Mouse (Mus musculus): Measurements from ENCODE around the gene Exoc3l2.
"Not testable (repeated sequence)": the region's sequence is repeated elsewhere in the genome, so short reads cannot be mapped to it uniquely, and the experiment has no call there.

Exoc3l2 gene

DNA sequence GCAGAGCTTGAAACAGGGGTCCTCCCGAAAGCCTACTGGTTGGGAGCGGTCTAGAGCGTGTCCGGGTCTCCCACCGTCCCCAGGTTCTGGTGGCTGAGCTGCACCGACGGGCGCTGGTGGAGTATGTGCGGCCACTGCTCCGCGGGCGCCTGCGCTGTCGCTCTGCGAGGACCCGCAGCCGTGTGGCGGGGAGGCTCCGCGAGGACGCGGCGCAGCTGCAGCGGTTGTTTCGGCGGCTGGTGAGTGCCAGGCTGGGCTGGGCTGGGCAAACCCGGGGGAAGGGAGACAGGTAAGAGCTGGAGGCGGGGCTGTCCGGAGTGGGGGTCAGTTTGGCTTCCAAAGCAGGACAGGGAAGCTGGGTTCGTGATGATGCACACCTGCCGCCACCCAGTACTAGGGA lies 26.4 kb downstream of the Exoc3l2 start:
- no peak for DNase-seq (ENCODE audit: low spot score)

DNA sequence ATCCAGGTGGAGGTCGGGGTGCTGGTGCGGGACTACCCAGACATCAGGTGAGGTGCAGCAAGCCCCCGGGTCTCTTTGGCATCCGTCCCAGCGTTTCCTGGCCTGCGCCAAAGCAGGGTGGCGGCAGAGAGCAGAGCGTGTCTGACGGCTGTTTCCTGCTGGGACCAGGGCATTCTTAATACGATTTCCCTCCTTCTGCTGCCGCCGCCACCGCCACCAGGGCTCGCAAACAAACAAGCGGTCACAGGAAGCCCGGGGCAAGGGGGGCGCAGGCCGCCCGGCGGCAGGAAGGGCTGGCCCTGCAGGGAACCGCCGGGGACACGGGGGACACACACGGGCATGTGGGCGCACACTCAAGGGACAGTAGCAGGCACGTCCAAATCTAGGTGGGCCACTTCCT lies 28.6 kb downstream of the Exoc3l2 start:
- peak; percentile 58 for DNase-seq (ENCODE audit: low spot score)

GRCm38 (mm10) chr7:19494751-19495474 lies 31.8 kb downstream of the Exoc3l2 start:
- no peak for DNase-seq (ENCODE audit: low spot score)

DNA sequence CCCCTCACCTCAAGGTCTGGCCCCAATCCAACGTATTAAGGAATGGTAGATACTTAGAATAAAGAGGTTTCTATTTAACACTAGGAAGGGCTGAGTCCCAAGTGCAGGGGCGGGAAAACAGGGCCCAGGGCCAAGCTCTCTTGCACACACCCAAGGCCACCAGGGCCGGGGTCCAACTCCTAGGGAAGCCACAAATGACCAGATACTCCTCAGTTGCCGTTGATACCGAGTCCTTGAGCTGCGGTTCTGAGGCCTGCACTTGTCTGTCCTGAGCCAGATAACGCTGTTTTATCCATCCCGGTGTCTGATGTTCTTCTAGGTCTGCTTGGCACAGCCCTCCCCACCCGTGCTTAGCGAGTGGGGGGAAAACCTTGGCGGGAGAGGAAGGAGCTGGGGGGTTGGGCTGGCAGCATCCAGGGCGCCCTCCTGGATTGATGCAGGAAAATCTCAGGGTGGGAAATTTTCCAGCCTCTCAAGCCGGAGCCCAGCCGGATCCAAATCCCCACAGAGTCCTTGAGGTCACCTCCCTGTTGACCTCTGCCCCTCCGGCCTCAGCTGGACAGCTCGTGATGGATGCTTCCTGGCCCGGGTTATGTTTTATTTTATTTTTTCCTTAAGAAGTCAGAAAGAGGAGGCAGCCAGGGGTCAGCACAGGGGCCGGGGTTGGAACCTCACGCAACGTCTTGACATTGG lies 32.5 kb downstream of the Exoc3l2 start:
- peak; percentile 56 for DNase-seq (ENCODE audit: low spot score)

DNA sequence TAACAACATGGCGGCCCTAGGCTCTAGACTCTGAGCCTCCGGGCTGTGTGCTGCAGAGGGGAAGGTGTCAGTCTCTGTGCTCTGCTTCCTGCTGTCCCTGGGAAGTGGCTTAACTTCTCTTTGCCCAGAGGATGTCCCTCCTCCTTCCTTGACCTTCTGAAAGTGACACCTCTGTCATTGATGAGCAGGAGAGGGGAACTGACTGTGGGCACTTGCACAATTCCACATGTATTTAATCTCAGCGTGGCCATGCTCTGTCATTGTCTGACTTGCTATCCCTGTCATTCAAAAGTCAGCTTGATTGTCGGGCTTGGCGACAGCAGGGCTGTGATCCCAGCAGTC lies 33.1 kb downstream of the Exoc3l2 start:
- no peak for DNase-seq (ENCODE audit: low spot score)

- no peak for DNase-seq (ENCODE audit: low spot score)
These were observed 35.2 kb downstream of the Exoc3l2 start for GRCm38 (mm10) chr7:19498326-19498725.

GRCm38 (mm10) chr7:19500420-19501363 lies 37.6 kb downstream of the Exoc3l2 start:
- DNase-seq (ENCODE audit: low spot score), result no peak

DNA sequence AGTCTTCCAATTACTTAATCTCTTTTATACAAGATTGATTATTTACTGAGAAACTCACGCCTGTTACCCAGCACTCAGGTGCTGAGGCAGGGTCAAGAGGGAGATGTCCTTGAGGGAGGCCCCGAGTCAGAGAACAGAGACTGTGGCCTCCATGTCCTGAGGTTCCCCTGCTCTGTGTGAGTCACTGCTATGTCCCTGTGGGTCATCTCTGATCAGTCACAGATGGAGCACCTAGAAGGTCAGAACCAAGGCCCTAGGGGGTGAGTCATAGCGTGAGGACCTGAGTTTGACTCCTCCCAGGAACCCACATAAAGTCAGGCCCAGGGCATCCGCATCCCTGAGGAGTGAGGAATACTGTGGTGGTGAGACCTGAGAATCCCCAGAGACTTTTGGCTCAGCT lies 38.5 kb downstream of the Exoc3l2 start:
- no peak for DNase-seq (ENCODE audit: low spot score)

DNA sequence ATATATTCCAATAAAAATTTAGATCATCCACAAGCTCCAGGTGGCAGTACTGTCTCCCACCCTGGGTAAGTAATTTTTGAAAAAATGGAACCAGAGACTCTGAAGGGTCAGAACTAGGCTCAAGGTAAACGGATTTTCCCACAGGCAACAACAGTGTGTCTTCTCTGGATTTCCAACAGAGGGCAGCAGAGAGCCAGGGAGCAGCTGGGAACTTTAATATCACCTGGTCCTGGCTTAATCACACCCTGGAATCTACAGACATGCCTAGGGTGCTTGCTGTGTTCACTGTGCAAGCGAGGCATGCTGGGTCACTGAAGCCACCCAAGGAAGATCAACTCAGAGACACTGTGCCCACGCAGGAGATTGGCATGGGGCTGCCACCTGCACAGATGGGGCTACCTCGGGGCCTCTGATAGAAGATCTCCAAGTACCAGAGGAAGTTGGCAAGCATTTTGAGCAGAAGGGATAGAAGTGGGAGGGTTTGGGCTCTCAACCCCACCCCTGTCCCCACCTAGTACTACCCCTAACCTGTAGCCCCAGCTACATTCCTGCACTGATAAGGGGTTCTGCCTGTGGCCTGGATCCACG lies 40.4 kb downstream of the Exoc3l2 start:
- DNase-seq (ENCODE audit: low spot score), result peak; percentile 70

DNA sequence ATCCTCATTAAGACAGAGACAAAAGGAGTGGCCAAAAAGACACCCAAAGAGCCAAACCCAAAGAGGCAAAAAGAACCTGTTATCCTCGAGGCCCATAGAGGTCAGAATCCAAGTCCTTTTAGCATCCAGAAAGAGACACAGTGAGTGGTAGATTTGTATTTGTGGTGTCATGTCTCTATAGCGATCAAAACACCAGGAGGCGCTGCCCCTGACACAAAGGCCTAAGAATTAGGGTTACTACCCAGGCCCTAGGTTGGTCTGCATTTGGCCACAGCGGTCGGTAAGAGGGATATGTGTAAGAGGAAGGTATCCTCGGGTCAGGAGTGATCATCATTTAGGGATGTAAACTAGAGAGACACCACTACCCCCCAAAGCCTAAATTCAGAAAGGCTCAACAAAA lies 43.2 kb downstream of the Exoc3l2 start:
- peak; percentile 62 for DNase-seq (ENCODE audit: low spot score)

DNA sequence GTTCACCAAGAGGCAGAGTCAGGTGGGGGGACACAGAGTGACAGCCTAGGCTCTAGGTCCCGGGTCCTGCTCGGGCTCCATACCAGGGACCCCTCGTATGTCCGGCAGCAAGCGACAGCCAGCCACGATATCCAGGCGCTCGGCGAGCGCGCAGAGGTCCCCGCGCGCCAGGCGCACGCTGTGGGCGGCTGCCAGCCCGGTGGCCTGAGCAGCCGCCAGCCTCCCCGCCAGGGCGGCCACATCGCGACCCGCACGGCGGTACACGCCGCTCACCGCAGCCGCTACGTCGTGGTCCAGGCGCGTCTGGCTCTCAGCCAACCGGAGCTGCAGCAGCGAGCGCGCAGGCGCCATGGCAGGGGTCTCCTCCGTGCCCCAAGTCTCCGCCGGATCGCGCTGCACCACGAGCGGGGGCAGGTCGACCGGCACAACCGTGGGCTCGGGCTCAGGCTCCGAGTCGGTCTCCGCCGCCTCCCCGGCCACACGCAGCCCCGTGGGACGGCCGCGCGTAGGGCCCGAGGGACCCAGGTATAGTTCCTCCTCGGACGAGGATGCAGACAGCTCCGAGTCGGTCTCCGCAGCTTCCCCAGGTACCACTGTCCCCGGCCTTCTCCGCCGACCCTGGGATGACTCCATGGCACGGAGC lies 44.0 kb downstream of the Exoc3l2 start:
- peak; percentile 88 for DNase-seq (ENCODE audit: low spot score)

GRCm38 (mm10) chr7:19507612-19507981 lies 44.5 kb downstream of the Exoc3l2 start:
- peak; percentile 37 for DNase-seq (ENCODE audit: low spot score)

GRCm38 (mm10) chr7:19508150-19508923 lies 45.2 kb downstream of the Exoc3l2 start, which contains the start of the genes Bloc1s3 and Trappc6a:
Gene Bloc1s3 (minus strand): TSS chr7:19508367.
Gene Trappc6a (plus strand): TSS chr7:19508395.
- DNase-seq (ENCODE audit: low spot score), result peak; percentile 98

- DNase-seq (ENCODE audit: low spot score), result peak; percentile 35
These were observed 45.9 kb downstream of the Exoc3l2 start for GRCm38 (mm10) chr7:19508924-19509568.

DNA sequence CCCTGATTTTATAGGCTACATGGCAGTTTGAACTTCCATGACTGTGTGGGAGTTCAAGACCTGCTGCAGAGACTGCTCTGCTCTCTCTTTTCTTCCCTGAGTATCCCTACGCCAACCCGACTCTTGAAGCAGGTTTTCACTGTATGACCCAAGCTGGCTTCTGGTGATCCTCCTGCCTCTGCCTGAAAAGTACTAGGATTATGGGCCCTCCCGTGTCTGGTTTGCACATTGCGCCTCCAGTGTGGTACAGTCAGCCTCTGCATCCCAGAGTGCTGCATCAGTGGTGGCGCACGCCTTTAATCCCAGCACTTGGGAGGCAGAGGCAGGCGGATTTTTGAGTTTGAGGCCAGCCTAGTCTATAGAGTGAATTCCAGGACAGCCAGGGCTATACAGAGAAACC lies 46.7 kb downstream of the Exoc3l2 start:
- no peak for DNase-seq (ENCODE audit: low spot score)

DNA sequence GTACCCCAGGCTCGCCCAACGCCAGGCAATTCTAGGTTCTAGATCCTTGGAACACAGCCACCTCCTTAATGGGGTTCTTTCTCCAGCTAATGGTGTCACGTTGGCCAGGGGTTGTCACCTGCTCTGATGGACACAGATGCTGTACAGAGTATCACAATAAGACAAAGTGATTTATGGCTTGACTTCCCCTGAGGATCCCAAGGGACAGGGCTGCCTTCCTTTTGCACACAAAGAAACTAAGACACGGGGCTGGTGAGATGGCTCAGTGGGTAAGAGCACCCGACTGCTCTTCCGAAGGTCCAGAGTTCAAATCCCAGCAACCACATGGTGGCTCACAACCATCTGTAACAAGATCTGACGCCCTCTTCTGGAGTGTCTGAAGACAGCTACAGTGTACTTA lies 48.8 kb downstream of the Exoc3l2 start:
- not testable (repeated sequence) for DNase-seq (ENCODE audit: low spot score)

DNA sequence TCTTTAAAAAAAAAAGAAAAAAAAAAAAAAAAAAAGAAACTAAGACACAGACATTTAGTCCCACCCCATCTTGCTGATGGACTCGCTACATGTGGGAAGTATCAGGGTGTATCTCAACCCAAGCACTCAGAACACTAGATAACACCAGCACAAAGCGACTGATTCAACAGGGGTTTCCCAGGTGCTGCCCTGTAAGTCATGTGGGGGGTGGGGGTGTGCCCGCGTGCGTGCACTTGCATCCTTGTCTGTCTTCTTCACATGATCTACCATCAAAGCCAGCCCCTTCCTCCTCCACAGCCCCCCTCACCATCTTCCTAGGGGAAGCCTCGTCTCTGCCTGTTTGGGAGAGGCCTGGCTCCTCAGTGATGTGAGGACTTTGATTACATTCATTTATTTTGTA lies 49.2 kb downstream of the Exoc3l2 start:
- no peak for DNase-seq (ENCODE audit: low spot score)

GRCm38 (mm10) chr7:19517652-19518365 lies 54.7 kb downstream of the Exoc3l2 start, which contains the start of gene Nkpd1:
Gene Nkpd1 (plus strand): TSS chr7:19517838.
- peak; percentile 62 for DNase-seq (ENCODE audit: low spot score)

- DNase-seq (ENCODE audit: low spot score), result peak; percentile 32
These were observed 56.9 kb downstream of the Exoc3l2 start for GRCm38 (mm10) chr7:19520032-19520431.
